Mouse (Mus musculus) liver, adult 2 months (tissue): Measurements from ENCODE around the gene Glb1. TPM values are rescaled to one million over a fixed set of nuclear protein-coding genes. Genes with fewer than 3 reads are reported as not detected.

ENCODE experiments used
- DNase-seq: peaks from one replicate; pipeline ENCODE4 v3.0.0-alpha.2; 2011; ENCODE audit warnings: low read depth, low spot score; ENCODE audit errors: extremely low read depth
- H3K27ac ChIP-seq: fragments of 200-500 bp; replicated peaks from 2 replicates; pipeline ENCODE4 v1.5.1; 2012; ENCODE audit warnings: low read depth, mild to moderate bottlenecking, control low read depth, inconsistent platforms, low read length; ENCODE audit not compliant: insufficient read depth
- H3K27me3 ChIP-seq: fragments of 200-500 bp; 2 replicates; pipeline ENCODE4 v1.6.1; 2012; ENCODE audit warnings: mild to moderate bottlenecking, moderate library complexity, low read length, inconsistent platforms; ENCODE audit not compliant: control insufficient read depth, insufficient read depth
- H3K36me3 ChIP-seq: fragments of 200-500 bp; 2 replicates; pipeline ENCODE4 v1.6.1; 2012; ENCODE audit warnings: low read length, inconsistent platforms; ENCODE audit not compliant: control insufficient read depth, insufficient read depth
- H3K4me1 ChIP-seq: fragments of 200-500 bp; 2 replicates; pipeline ENCODE4 v1.6.1; 2011; ENCODE audit warnings: low read length; ENCODE audit not compliant: control insufficient read depth, insufficient read depth
- H3K4me3 ChIP-seq: fragments of 200-500 bp; 2 replicates; pipeline ENCODE4 v1.5.1; 2011; ENCODE audit warnings: low read depth, mild to moderate bottlenecking, control low read depth, low read length, moderate library complexity; ENCODE audit not compliant: insufficient read depth
- H3K79me2 ChIP-seq: fragments of 200-500 bp; 2 replicates; pipeline ENCODE4 v1.6.1; 2012; ENCODE audit warnings: inconsistent platforms, mild to moderate bottlenecking, low read length, moderate library complexity; ENCODE audit not compliant: control insufficient read depth, insufficient read depth
- H3K9ac ChIP-seq: fragments of 200-500 bp; 2 replicates; pipeline ENCODE4 v1.6.1; 2012; ENCODE audit warnings: low read depth, mild to moderate bottlenecking, control low read depth, inconsistent platforms, low read length
- CTCF ChIP-seq: fragments of 200-500 bp; IDR thresholded peaks from 2 replicates; pipeline ENCODE4 v1.5.1; 2011; ENCODE audit warnings: low read depth, low read length, control low read depth
- POLR2A ChIP-seq: fragments of 200-500 bp; IDR thresholded peaks from 2 replicates; pipeline ENCODE4 v1.6.1; 2011; ENCODE audit warnings: low read length, control low read depth; ENCODE audit not compliant: insufficient read depth; ENCODE audit errors: extremely low read depth
- WGBS: fragments of 180-500 bp; shearing (Covaris S2); methylation state at CpG from one replicate; pipeline ENCODE4 v1.1.7; 2018; 5-methylcytosine and 5-hydroxymethylcytosine counted together
- polyA plus RNA-seq: library from polyadenylated mRNA; depleted of rRNA; stranded (reverse); fragments of >200 nt; gene quantifications from 2 replicates; pipeline ENCODE4 v1.2.3, GENCODE M21; 2012
- total RNA-seq: library from RNA; depleted of rRNA; stranded (reverse); fragments of >200 nt; gene quantifications from 2 replicates; pipeline ENCODE4 v1.2.3, GENCODE M21; 2014

The Glb1 gene
- total and polyA plus RNA-seq, 2 experiments, result 13.2 to 16.7 TPM

DNA sequence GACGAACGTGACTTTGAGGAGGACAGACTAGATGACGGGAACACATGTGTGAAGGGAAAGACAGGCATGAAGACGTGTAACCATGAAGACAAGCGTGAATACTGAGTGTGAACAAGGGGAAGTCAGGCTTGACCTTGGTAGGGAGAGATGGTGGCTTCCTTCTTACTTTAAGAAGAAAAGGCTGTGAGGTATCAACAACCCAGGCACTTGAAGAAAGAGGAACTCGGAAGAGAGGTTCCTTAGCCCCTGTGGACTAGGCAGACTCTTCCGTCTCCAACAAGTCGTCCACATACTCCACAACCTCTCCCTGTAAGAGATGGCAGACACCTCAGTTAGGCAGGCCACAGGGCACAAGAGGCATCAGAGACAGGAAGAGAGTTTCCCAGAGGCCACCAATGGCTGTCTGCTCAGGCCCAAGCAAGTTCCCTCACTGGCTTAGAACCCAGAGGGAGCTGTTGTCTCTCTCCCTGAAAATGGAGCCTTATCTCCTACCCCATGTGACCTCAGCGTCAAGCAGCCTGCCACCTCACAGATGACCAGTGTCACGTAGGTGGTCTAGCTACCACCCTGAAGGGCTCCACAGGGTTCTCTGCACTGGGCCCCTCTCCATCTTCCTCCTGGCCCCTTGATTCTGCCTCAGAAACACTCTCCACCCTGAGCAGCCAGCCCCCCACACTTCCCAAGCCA is 25.5 kb upstream of the Glb1 start:
- H3K9ac ChIP-seq, result no peak overlapping the region
- no peaks in the 10 kb centered on the region for H3K4me1 ChIP-seq
- DNase-seq, result no peak
- no peak for TF ChIP-seq CTCF
- H3K79me2 ChIP-seq, result no peaks in the 10 kb centered on the region
- H3K36me3 ChIP-seq, result no peaks in the 10 kb centered on the region
- 88% methylated on average over 10 of the region's 10 CpGs for WGBS
- H3K27ac ChIP-seq, result no peak overlapping the region
- H3K27me3 ChIP-seq, result no peaks in the 10 kb centered on the region
- H3K4me3 ChIP-seq, result no peak overlapping the region

DNA sequence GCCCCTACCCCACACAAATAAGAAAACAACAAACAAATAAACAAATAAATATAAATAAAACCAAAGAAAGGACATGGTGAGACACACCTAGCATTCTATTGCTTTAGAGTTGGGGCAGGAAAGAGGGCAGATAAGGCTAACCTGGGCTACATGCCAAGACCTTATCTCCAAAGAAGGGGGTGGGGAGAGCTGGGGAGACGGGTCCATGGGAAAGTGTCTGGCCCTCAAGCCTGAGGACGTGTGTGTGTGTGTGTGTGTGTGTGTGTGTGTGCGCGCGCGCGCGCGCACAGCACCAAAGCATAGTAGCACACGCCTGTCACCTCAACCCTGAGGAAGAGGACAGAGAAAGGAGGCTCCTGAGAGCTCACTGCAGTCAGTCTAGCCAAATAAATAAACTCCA is 23.7 kb upstream of the Glb1 start:
- no peak for DNase-seq
- Histone ChIP-seq H3K36me3 (no peaks in the 10 kb centered on the region), H3K27me3 (no peaks in the 10 kb centered on the region), H3K79me2 (no peaks in the 10 kb centered on the region), H3K27ac (no peak overlapping the region), H3K9ac (no peak overlapping the region), H3K4me1 (no peaks in the 10 kb centered on the region), H3K4me3 (no peak overlapping the region)
- WGBS, result 84% methylated on average over 10 of the region's 10 CpGs
- TF ChIP-seq CTCF, result no peak

DNA sequence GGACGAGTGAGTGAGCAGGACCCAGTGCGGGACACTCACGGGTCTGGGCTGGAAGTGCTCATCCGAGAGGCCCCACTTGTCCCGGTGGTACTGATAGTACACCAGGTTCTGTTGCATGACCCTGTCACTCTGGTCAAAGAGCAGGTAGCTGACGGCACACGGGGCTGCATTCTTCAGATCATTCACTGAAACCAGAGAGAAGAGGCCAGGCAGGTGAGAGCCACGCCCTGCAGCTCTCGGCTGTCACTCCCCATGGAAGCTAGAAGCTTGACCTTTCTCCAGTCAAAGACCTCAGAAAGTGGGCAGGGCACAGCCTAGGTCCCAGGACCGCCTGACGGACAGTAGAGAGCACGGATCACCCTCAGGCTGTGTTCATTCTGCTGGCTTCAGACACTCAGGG is 21.0 kb upstream of the Glb1 start:
- 91% methylated on average over 12 of the region's 12 CpGs for WGBS
- no peak overlapping the region for H3K9ac ChIP-seq
- no peaks in the 10 kb centered on the region for H3K4me1 ChIP-seq
- TF ChIP-seq POLR2A (no peak), CTCF (no peak)
- DNase-seq, result no peak
- no peaks in the 10 kb centered on the region for H3K79me2 ChIP-seq
- no peak overlapping the region for H3K4me3 ChIP-seq
- H3K36me3 ChIP-seq, result no peaks in the 10 kb centered on the region
- H3K27ac ChIP-seq, result no peak overlapping the region
- no peaks in the 10 kb centered on the region for H3K27me3 ChIP-seq

DNA sequence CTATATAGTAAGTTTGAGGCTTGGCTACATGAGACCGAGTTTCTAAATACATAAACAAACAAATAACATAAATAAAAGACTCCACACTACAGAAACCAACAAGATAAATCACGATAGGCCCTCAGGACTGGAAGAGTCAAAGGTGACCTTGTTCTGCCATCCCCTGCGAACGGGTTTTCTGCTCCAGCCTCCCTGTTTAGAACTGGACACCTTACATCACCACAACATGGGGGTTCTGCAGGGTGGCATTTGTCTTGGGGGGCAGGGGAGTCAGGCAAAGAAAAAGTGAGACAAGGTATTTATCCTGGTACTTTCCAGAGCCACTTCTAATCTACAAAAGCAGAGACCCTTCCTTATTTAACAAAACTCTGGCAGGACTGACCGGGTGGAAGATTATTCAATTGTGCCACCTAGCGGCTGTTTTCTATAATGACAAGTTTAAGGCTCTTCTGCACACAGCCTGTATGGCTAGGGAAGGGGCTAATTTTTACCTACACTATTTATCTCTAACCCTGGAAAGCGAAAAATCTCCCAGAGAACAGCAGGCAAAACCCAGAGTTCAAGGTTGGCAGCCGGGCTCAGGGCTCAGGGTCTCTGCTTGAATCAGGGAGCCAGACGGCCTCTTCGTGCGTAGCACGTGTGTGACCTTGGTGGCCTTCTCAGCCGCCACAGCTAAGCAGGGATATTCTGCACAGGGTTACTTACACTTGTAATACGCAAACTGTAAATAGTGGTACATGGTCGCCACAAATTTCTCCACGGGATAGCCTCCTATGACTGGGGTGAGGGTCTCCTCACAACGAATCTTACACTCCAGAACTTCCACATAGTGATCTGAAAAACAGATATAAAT is 19.8 kb upstream of the Glb1 start:
- peak; percentile 18 for DNase-seq
- Histone ChIP-seq H3K4me1 (no peaks in the 10 kb centered on the region), H3K27ac (no peak overlapping the region), H3K36me3 (no peaks in the 10 kb centered on the region), H3K27me3 (no peaks in the 10 kb centered on the region), H3K79me2 (no peaks in the 10 kb centered on the region), H3K9ac (no peak overlapping the region), H3K4me3 (no peak overlapping the region)
- TF ChIP-seq CTCF, result peak; percentile 54
- TF ChIP-seq POLR2A, result no peak
- WGBS, result 69% methylated on average over 17 of the region's 17 CpGs

DNA sequence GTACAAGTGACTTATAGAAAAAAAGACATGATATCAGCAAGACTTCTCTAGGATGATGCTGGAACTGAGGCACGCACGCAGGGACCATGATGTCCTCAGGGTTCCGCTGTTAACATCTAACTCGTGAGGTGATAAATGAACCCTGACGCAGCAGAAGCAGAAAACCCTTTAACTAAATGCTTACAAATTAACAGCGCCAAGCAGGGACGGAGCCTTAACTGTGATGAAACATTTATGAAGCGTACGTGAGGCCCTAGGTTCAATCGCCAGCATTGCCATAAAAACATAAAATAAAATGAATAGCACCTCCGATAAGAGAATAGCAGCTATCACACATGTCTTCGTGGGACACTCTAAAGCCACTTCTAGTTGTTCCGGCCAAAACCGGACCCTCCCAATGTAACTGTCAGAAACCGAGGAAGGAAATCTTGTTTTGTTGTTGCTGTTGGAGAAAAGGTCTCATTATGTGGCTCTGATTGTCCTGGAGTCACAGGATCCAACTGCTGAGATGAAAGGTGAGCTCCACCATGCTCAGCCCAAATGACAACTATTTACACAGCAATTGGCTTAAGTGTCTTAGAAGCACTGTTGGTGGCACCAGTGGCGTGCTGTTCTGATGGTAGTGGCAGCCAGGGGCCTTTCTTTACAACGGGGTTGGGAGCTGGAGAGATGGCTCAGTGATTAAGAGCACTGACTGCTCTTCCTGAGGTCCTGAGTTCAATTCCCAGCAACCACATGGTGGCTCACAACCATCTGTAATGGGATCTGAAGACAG is 17.8 kb upstream of the Glb1 start:
- Histone ChIP-seq H3K4me1 (no peaks in the 10 kb centered on the region), H3K4me3 (no peak overlapping the region), H3K27ac (no peak overlapping the region), H3K9ac (no peak overlapping the region), H3K27me3 (no peaks in the 10 kb centered on the region), H3K79me2 (no peaks in the 10 kb centered on the region), H3K36me3 (no peaks in the 10 kb centered on the region)
- no peak for DNase-seq
- WGBS, result 90% methylated on average over 17 of the region's 17 CpGs
- TF ChIP-seq CTCF (no peak), POLR2A (no peak)

DNA sequence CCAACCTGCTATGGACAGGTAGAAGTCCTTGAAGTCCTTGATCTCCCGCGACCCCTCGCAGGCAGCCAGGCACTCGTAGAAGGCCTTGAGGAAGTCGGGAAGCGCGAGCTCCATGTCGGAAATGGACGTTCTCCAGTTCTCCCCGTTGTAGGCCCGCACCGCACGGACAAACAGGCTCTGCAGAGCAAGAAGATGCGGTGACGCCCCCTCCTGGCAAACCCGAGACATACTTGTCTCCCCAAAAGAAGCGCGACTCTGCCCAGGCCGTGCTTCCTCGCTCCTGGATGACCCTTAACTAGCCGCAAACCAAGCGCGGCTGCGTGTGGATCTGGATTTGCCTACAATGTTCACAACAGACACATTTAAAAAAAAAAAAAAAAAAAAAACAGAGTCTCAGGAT is 16.2 kb upstream of the Glb1 start:
- Histone ChIP-seq H3K36me3 (no peaks in the 10 kb centered on the region), H3K27me3 (no peaks in the 10 kb centered on the region), H3K4me1 (no peaks in the 10 kb centered on the region), H3K9ac (no peak overlapping the region), H3K79me2 (no peaks in the 10 kb centered on the region), H3K27ac (no peak overlapping the region), H3K4me3 (no peak overlapping the region)
- 94% methylated on average over 24 of the region's 24 CpGs for WGBS
- no peak for TF ChIP-seq CTCF
- TF ChIP-seq POLR2A, result no peak
- DNase-seq, result no peak
